Comparison of ENCODE assay signal across 1 mouse cellular context in the genomic region with DNA sequence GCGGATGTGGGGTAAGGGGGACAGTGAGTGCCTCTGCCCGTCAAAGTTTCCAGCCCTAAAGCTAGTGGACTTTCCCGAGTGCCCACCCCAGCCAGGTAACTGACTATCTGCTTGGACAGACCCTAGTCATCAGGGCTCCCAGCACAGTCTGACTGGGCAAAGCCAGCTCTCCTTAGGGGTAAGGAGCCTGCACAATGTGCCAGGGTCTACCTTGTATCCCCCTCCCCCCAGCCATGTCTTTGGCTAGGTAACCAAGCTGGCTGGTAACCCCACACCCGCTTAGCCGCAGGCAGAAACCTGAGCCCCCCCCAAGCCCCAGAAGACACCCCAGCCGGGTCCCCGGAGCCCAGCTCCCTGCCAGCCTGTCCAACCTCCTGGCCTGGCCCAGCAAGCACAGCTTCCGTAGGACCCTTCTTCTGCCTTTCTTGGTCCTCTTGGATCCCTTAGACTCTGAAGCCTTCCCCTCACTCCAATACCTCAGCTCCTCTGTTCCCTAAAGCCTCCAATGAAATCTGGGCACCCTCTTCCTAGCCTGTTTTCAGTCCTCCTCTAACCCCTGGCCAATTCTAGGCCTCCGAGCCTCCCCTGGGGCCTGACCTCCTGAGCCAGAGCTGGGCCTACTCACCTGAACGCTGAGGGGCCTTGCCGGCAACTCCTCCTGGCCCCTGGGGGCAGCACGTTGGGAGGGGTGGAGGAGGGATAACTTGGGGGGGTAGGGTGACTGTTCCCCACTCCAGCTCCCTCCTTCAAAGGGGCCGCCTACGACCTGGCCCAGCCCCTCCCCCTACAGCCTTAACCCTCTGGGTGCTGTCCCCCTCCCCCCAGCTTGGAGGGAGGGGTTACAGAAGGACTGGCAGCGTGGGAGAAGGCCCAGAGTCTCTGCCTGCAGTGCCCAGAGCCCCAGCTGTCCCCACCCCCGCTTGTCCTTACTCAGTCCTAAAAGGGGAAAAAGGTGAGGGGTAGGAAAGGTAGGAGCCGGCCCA.
TF ChIP-seq lines count a peak whose summit lies in the region.

No protein-coding gene starts in this region.

TF ChIP-seq in CH12.LX, 34 proteins besides CTCF, POLR2A, EP300 and RAD21:
- TF ChIP-seq MYC (IDR thresholded peaks at IDR 0.05; ENCODE audit: low read depth, low read length) (0 out of 2 replicates have a peak, but pooled peaks have one; percentile 20), ELF1 (IDR thresholded peaks at IDR 0.05; ENCODE audit: low read depth, low read length) (no peak), ZNF384 (IDR thresholded peaks at IDR 0.05; ENCODE audit: low read depth, low read length) (no peak), IRF4 (IDR thresholded peaks at IDR 0.05; ENCODE audit: low read depth, low read length) (no peak), NRF1 (IDR thresholded peaks at IDR 0.05; ENCODE audit: low read depth, low read length) (no peak), ZC3H11A (IDR thresholded peaks at IDR 0.05; ENCODE audit: low read depth, low read length) (no peak), HCFC1 (IDR thresholded peaks at IDR 0.05; ENCODE audit: low read depth, low read length) (peak; percentile 58; the same call in 1 of the 2 replicates), TCF12 (IDR thresholded peaks at IDR 0.05; ENCODE audit: low read depth, low read length) (peak; percentile 40; the same call in 1 of the 2 replicates), E2F4 (IDR thresholded peaks at IDR 0.05; ENCODE audit: insufficient replicate concordance, low read depth, low read length) (no peak), ETS1 (conservative IDR thresholded peaks at IDR 0.05; ENCODE audit: low read depth, low read length) (no peak), USF2 (conservative IDR thresholded peaks at IDR 0.05; ENCODE audit: low read depth, low read length) (no peak), MXI1 (IDR thresholded peaks at IDR 0.05; ENCODE audit: low read depth, low read length) (no peak; the same call in 1 of the 2 replicates), NELFE (IDR thresholded peaks at IDR 0.05; ENCODE audit: low read depth, low read length) (no peak), TBP (conservative IDR thresholded peaks at IDR 0.05; ENCODE audit: low read depth, low read length) (no peak), ZMIZ1 (IDR thresholded peaks at IDR 0.05; ENCODE audit: low read depth, low read length) (0 out of 2 replicates have a peak, but pooled peaks have one; percentile 54), SIN3A (IDR thresholded peaks at IDR 0.05; ENCODE audit: low read length) (0 out of 2 replicates have a peak, but pooled peaks have one; percentile 26), UBTF (IDR thresholded peaks at IDR 0.05; ENCODE audit: low read depth, low read length) (no peak), USF1 (IDR thresholded peaks at IDR 0.05; ENCODE audit: low read depth, low read length) (no peak), RCOR1 (conservative IDR thresholded peaks at IDR 0.05; ENCODE audit: low read depth, low read length) (0 out of 2 replicates have a peak, but pooled peaks have one; percentile 27), ZKSCAN1 (IDR thresholded peaks at IDR 0.05; ENCODE audit: borderline replicate concordance, low read depth, low read length) (no peak), MAX (IDR thresholded peaks at IDR 0.05; ENCODE audit: low read length) (0 out of 2 replicates have a peak, but pooled peaks have one; percentile 20), MEF2A (IDR thresholded peaks at IDR 0.05; ENCODE audit: borderline replicate concordance, low read depth, low read length) (0 out of 2 replicates have a peak, but pooled peaks have one; percentile 12), CHD1 (IDR thresholded peaks at IDR 0.05; ENCODE audit: low read depth, low read length) (no peak), JUND (conservative IDR thresholded peaks at IDR 0.05; ENCODE audit: low read depth, low read length) (no peak), JUN (IDR thresholded peaks at IDR 0.05; ENCODE audit: insufficient read depth, low read depth, low read length) (no peak), BHLHE40 (IDR thresholded peaks at IDR 0.05; ENCODE audit: low read depth, low read length) (peak; percentile 35; the same call in 1 of the 2 replicates), POLR2AphosphoS2 (IDR thresholded peaks at IDR 0.05; ENCODE audit: low read depth, low read length) (no peak), CHD2 (IDR thresholded peaks at IDR 0.05; ENCODE audit: low read length) (peak; percentile 95), MAFK (IDR thresholded peaks at IDR 0.05; ENCODE audit: insufficient replicate concordance, low read length) (no peak), SMC3 (IDR thresholded peaks at IDR 0.05; ENCODE audit: low read depth, low read length) (no peak), KAT2A (IDR thresholded peaks at IDR 0.05; ENCODE audit: insufficient replicate concordance, low read length) (0 out of 2 replicates have a peak, but pooled peaks have one; percentile 43), GABPA (IDR thresholded peaks at IDR 0.05; ENCODE audit: insufficient replicate concordance, low read depth, low read length) (no peak), MAZ (IDR thresholded peaks at IDR 0.05; ENCODE audit: low read depth, low read length) (peak; percentile 89), PAX5 (IDR thresholded peaks at IDR 0.05; ENCODE audit: low read length) (no peak)
